Mouse (Mus musculus): ENCODE results near the gene Gm8994. TPM values are rescaled to one million over a fixed set of nuclear protein-coding genes. Genes with fewer than 3 reads are reported as not detected.

Gm8994 gene
- polyA plus RNA-seq, 1 experiment from 2014 or later: not detected

Other genes with a start within 250 kb of the Gm8994 start
- gene Grin2b, start 154.0 kb upstream of the Gm8994 start, polyA plus RNA-seq (2015; fragmentation: Nextera tagmentation; extraction: Ambion mirVana): not detected in 2 replicates
- gene E330021D16Rik, start 88.0 kb downstream of the Gm8994 start, polyA plus RNA-seq (2015; fragmentation: Nextera tagmentation; extraction: Ambion mirVana): 0.27 and 0.45 TPM in 2 replicates
- gene Atf7ip, start 178.6 kb downstream of the Gm8994 start, polyA plus RNA-seq (2015; fragmentation: Nextera tagmentation; extraction: Ambion mirVana): 15.9 and 18.0 TPM in 2 replicates

All from liver, embryonic 16.5 days (tissue).